Mouse (Mus musculus): ENCODE results near the gene Jag2.

GRCm38 (mm10) chr12:112860765-112861164, 68.8 kb downstream of the Jag2 start:
- TF ChIP-seq POLR2A (IDR thresholded peaks at IDR 0.05; ENCODE audit: low read depth, low read length), result no peak
- TF ChIP-seq CTCF (IDR thresholded peaks at IDR 0.05; ENCODE audit: borderline replicate concordance, insufficient read depth, low read length), result no peak
